Mouse (Mus musculus) kidney, adult 8-10 months (tissue): Measurements from ENCODE around the gene Dus3l.

ENCODE experiments used
- DNase-seq, 2 experiments: peaks; one replicate each; pipeline ENCODE4 v3.0.0; 2022

The Dus3l gene

DNA sequence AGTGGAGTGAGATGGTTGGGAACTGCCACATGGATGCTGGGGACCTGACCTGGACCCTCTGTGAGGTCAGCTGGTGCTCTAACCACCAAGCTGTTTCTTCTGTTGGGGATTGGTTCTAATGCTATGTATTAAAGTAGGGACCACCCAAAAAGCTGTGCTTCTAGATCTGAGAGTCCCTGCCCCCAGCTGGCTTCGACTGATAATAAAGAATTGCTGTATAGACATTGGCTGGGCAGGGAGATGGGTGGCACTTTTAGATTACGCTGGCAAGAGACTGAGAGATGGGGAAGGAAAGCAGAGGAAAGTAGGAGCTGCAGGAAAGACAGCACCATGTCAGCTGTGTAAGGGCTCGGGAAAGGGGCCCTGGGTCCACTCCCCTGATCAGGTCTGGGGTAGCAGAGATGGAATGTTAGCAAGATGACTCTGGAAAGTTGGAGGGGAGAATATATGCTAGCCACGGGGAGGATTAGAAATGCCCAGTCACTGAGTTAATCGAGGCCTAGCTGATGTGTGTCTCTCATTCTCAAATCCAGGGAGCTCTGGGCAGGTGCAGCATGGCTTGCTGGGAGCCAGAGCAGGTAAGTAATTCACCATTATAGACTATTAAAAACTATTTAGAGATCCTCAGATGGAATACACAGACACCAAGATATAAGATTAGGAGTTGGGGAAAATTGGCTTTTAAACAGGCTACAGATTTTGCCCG, 29.2 kb downstream of the Dus3l start:
- no peak for DNase-seq

- DNase-seq, result no peak
Measured at GRCm38 (mm10) chr17:56799276-56799675, 34.7 kb downstream of the Dus3l start.

DNA sequence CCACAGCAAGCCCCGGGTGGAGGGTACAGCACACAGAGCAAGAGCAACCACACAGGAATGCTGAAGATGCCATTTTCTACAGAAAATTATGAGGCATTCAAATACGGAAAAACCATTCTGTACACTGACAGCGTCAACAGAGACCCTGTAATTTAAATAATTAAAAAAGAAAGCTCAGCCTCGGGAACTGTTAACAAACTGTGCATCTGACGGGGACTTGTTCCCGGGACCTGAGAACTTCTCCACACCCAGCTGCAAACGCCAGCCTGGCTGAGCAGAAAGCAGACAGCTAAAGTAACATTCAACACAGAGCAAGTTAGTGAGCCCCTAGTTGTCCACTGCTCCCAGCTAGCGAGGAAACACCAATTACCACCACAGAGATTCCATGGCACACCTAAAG, 37.5 kb downstream of the Dus3l start:
- DNase-seq, result no peak

- DNase-seq, result no peak
Measured at GRCm38 (mm10) chr17:56804952-56805351, 40.4 kb downstream of the Dus3l start.

GRCm38 (mm10) chr17:56805784-56806183, 41.2 kb downstream of the Dus3l start:
- no peak for DNase-seq

DNA sequence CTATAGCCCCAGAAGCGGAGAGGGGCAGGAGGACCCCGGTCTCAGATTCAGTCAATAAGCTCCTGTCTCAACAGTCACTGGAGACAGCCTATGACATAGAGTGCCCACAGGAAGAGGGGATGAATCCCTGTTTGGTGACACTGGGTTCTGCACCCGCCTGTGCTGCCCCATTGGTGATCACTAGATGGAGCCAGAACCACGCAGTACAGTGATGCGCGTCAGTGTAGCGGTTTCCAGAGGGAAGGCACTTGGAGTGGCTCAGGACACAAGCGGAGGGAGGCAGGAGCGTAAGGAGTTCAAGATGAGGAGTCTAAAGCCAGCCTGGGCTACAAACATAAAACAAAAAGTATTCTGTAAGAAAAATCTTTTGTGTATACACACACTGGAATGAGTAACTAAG, 44.0 kb downstream of the Dus3l start:
- DNase-seq, result peak; percentile 51 to 77

DNA sequence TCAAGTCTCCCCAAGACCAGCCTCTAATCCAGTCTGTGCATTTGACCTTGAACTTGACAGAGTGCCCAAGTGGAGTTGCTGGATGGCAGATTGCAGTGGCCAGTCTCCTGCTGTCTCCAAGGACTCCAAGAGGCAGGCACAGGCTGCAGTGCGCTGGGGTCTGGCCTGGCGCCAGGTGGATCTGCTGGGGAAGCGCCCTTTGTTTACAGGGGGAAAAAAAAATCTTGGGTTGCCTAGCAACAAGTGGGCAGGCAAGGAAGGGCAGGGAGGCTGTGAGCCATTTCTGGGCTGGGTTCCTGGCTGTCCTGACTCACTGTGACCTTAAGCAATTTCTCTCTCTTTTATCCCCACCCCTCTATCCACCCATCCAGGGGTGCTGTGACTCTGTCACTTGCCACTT, 45.7 kb downstream of the Dus3l start:
- DNase-seq, result peak; percentile 69 to 84

DNA sequence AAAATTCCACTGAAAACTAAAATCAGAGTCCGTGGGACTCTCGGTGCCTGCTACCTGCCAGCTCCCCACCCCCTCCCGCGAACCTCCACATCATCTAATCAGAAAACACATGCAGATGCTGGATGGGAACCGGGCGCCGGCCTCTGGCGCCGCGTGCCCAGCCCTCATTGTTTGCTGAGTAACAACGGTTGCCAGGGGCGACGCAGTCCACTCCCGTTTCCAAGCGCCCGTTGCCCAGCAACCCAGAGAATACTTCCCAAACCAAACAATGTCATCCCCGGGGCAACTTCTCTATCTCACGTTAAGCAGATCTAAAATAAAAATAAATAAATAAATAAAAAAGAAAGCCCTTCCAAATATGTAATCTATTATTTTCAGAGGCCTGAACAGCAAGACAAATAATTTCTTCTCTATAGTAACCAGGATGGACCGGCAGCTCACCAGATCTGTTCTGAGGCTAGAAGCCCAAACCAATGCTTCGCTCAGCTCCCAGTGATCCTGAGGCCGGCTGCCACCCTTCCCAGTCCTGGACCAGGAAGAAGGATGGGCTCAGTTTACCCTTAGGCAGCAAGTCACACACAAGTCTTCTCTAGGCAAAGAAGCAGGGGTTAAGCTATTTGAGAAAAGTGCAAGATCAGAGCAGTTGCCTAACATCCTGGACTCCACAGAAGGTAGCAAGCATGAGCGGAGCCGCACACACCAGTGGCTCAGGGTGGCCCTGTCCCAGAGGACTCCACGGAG, 49.9 kb downstream of the Dus3l start:
- DNase-seq, result peak; percentile 34 to 42

GRCm38 (mm10) chr17:56815057-56815345, 50.4 kb downstream of the Dus3l start:
- DNase-seq, result no peak

DNA sequence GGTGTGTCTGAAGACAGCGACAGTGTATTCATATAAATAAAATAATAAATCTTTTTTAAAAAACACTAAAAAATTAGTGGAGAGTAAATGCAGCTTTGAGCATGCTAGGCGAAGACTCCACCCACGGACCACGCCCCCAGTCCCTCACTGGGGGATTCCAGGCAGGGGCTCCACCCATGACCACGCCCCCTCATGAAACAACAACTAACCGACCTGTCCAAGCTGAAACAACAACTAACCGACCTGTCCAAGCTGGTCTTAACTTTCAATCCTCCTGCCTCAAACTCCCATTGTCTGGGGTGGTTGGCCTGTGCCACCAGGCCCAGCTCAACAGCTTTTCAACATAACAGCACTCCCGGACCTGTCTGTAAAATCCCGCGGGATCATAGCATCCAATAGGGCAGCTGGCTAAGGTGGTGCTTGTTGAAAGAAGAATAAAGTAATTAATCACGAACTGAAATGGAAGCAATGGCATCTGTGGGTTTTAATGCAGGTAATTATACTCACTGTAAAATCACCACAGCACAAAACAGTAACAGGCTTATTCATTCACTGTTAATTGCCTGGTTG, 53.6 kb downstream of the Dus3l start:
- DNase-seq, result peak in 1 of 2 experiments; percentile 20

GRCm38 (mm10) chr17:56819032-56819545, 54.5 kb downstream of the Dus3l start:
- no peak for DNase-seq
